Mouse (Mus musculus): Measurements from ENCODE around the gene Lin7c. TPM values are rescaled to one million over a fixed set of nuclear protein-coding genes. Genes with fewer than 3 reads are reported as not detected.

Gene Lin7c
- total RNA-seq, 2 experiments from 2014 or later: 23.4 to 32.1 TPM

DNA sequence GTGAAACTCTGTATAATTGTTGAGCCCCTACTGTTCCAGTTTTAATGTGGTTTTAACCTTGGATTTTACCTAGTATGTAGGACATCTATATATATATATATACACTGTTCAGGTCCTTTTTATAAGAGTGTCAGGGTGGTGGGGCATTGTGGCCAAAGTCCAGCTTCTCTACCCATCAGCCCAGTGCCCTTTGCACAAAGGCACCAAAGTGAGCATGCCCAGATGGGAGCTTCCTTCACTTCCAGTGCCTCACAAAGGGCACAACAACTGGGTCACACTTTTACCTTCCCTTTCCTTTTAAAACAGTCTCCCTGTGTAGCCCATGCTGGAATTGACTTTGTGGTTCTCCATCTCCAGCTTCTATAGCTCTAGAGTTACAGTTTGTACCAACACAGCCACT, 23.9 kb downstream of the Lin7c start:
- ATAC-seq (replicated peaks; ENCODE audit: low FRiP score, poor library complexity, severe bottlenecking): no peak

DNA sequence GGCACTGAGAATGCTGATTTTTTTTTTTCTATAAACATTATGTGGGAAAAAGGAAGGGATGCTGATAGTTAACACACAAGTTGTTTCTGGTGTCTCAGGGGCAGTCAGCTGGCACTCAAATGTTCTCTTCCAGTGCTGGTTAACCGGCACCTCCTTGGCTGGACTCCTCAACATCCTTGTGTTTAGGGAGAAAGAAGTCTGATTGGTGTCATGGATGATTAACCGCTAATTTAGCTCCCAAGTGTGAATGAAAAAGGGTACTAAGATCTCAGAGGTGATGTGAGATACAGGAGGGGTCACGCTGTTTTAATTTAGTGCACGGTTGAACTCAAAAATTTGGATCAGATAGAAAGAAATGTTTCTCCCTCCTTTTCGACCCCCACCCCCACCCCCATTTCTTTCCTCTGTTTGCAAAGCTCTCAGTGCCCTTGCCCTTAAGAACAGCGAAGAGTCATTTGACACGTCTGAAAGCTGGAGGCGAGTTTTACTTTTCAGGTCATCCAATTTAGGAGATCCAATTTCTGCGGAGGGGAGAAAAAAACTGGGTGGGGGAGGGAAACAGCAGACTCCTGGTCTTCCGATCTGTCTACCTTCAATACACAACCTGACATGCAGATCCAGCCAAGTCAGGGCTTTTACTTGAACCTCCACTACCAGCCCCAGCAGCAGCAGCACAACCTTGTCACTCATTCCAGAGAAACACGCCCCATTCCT, 26.3 kb downstream of the Lin7c start:
- ATAC-seq (replicated peaks; ENCODE audit: low FRiP score, poor library complexity, severe bottlenecking): no peak

DNA sequence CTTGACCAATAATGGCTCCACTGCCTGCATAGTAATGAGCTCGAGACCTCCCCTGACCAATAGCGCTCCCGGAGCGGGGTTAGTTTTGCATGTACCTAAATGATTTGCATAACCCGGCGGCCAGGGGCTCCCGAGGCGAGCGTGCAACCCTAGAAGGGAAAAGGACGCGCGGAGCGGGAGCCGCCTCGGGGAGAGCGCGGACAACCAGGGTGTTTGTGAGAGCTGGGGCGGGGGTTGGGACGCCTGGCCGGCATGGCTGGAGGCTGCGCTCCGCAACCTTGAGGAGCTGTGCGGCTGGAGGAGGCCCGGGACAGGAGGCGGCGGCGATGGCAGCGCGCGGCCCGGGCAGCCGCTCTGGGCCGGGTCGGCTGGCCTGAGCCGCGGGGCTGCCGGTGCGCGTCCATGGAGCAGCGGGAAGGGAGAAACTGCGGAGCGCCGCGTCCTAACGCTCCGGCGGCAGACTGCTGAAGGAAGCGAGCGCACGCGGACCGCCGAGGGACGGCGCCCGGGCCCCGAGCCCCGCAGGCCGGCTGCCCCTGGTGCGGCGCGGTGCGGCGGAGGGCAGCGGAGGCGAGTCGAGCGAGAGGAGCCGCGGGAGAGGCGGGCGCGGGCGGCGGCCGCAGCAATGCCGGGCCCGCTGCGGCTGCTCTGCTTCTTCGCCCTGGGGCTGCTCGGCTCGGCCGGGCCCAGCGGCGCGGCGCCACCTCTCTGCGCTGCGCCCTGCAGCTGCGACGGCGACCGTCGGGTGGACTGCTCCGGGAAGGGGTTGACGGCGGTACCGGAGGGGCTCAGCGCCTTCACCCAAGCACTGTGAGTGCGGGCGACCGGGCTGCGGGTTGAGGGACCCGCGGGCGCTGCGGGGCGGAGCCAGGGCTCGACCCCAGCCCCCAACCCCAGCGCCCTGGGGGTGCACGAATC, 27.1 kb downstream of the Lin7c start, which contains the start of gene Lgr4:
Gene Lgr4, plus strand, starts transcription at position 152 of the 918 bp plus-strand sequence.
- peak; percentile 77 for ATAC-seq (replicated peaks; ENCODE audit: low FRiP score, poor library complexity, severe bottlenecking)

DNA sequence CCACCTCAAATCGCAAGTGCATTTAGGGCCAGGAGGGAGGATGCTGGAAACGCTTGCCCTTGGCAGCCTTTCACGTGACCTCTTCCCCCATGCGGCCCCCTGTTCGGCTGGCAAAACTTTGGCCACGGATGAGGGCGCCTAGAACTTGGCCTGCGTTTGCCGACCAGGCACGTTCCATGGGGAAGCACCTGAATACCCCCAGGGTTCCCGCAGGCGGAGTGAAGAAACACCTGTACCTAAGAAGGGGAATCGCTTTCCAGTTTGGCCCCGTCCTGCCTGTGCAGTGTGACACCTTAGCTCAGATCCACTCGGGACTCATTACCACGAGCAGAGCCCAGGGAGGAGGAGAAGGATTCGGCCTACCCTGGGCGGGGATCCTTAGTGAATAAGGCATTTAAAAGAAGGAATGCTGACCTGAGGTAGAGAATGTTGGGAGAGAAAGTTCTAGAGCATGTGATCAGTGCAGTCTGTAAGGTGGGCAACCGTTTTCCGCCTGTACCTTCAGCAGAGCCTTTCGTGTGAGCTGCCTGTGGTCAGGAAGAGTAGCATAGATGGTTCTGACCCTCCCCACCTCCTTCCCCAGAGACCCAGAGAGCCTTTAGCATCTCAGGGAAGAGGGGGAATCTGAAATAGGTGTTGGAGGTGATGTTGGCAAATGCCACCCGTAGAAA, 28.1 kb downstream of the Lin7c start:
- no peak for ATAC-seq (replicated peaks; ENCODE audit: low FRiP score, poor library complexity, severe bottlenecking)

- no peak for ATAC-seq (replicated peaks; ENCODE audit: low FRiP score, poor library complexity, severe bottlenecking)
Measured at GRCm38 (mm10) chr2:109920471-109920870, 29.8 kb downstream of the Lin7c start.

DNA sequence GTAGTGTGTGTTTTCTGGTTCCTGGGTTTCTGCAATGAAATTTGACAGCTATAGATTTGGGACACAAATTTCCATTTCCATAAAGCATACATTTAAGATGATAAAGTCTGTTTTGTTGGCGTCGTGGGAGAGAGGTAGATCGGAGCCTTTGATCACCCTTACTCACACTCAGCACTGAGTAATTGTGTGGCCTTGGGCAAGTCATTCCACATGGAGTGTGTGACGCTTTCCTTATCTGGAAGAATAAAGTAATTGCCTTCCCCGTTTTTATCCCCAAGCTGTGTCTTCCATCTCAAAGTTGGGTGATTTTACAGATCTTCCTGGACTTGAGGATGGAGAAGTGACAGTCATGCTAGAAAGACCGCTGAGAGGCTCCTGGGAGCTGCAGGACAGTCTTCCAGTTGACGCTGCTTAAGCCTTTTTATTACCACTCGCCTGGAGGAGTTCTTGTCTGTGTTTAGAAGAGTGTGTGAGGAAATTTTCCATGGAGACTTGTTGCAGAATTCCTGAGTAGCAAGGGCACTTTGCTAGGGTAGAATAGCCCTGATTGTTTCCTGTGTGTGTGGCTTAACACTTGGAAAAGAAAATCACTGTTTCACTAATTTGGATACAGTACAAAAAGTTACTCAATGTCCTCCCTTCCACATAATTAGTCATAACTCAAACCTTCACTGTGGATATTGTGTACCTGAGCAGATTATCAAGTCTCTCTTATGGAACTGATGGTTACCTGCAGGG, 30.8 kb downstream of the Lin7c start:
- no peak for ATAC-seq (replicated peaks; ENCODE audit: low FRiP score, poor library complexity, severe bottlenecking)

DNA sequence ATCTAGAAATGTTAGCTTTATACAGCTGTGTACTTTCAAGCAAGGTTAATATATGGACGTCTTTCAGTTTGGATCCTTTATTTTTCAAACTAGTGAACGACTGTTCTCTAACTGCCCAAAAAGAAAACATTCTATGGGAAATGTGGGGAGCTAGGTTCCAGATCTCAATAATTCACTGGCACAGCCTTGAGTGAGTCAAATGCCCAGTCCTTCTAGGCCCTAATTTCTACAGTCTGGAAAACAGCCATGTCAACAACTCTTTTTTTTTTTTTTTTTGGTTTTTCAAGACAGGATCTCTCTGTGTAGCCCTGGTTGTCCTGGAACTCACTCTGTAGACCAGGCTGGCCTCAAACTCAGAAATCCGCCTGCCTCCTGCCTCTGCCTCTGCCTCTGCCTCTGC, 31.7 kb downstream of the Lin7c start:
- no peak for ATAC-seq (replicated peaks; ENCODE audit: low FRiP score, poor library complexity, severe bottlenecking)

- no peak for ATAC-seq (replicated peaks; ENCODE audit: low FRiP score, poor library complexity, severe bottlenecking)
Measured at GRCm38 (mm10) chr2:109923031-109923430, 32.4 kb downstream of the Lin7c start.

DNA sequence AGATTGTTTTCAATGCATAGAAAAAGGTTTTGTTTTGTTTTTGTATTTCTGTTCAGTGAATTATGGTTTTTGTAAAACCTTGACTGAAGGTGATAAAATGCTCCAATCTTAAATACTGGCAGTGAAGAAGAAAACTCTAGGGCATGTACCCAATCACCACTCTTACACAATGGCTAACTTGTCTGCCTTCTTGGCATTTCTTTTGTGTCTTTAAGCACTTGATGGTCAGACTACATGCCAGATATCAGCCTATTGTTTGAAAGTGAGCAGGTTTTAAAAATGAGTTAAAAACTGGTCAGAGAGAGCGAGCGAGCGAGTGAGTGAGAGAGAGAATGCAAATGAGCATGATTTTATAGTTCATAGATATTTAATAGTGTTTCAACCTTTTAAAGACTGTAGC, 33.3 kb downstream of the Lin7c start:
- no peak for ATAC-seq (replicated peaks; ENCODE audit: low FRiP score, poor library complexity, severe bottlenecking)

GRCm38 (mm10) chr2:109926984-109927383, 36.3 kb downstream of the Lin7c start:
- no peak for ATAC-seq (replicated peaks; ENCODE audit: low FRiP score, poor library complexity, severe bottlenecking)

DNA sequence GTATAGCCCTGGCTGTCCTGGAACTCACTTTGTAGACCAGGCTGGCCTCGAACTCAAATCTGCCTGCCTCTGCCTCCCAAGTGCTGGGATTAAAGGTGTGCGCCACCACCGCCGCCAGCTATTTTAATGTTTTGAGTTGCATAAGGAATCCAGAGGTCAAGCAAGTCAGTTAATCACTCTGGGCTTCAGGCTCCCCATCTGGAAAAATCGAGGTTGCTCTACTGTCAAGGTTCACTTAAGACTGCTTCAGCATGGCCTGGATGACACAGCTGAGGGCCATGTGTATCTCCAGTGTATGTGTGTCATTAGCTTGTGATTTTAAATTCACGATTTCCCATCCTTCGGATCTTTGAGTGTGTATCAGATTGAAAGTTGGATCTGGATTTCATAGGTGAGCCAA, 36.8 kb downstream of the Lin7c start:
- ATAC-seq (replicated peaks; ENCODE audit: low FRiP score, poor library complexity, severe bottlenecking): no peak

DNA sequence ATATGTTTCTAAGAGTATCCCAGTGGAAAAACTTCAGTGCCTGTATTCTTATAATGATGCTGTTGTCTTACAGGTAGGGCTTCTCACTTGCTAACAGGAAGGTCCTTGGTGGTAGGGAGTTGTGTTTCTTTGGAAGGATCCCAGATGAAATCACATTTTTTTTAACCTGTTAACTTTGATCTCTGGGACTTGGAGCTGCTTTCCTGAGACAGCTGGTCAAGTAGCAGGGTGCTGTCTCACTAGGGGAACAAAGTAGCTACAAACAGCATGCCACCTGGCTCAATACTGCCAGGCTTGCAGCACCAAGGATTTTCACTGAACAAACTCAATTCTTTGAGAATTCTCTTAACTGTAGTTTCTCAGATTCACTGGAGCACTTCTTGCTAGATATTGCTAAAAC, 37.2 kb downstream of the Lin7c start:
- ATAC-seq (replicated peaks; ENCODE audit: low FRiP score, poor library complexity, severe bottlenecking): no peak

DNA sequence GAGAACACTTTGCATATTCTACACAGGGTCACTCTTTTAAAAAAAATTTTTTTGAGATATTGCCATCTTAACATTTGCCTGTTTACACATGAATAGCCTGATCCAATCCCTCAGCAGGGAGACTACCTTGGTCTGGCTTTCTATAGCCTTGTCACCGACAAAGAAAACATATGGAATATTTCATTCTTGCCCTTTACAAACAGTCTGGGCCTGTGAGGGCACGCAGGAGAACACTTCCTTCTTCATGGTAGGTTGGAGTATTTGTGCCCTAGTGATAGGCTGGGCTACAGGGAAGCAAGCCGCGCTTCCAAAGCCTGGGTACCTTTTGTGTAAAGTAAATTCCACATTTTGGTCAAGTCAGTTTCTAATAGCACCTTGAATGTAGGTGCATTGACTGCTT, 38.1 kb downstream of the Lin7c start:
- no peak for ATAC-seq (replicated peaks; ENCODE audit: low FRiP score, poor library complexity, severe bottlenecking)

DNA sequence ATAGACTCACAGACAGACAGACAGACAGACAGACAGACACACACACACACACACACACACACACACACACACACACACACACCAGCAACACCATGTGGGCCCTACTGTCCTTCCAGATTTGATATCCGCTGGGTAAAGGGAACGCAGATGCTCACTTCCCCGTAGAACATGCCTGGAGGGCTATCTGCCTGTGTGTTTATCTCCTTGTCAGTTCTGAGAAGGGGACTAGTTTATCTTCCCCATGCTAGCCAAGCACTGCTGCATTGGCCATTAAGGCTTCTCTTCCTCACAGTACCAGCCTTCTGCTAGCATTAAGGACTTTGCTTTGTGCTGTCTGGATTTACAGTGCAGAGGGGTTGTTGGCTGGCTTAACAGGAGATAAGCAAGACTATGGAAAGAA, 38.6 kb downstream of the Lin7c start:
- no peak for ATAC-seq (replicated peaks; ENCODE audit: low FRiP score, poor library complexity, severe bottlenecking)

- ATAC-seq (replicated peaks; ENCODE audit: low FRiP score, poor library complexity, severe bottlenecking): no peak
Measured at GRCm38 (mm10) chr2:109930366-109930765, 39.7 kb downstream of the Lin7c start.

GRCm38 (mm10) chr2:109930771-109931170, 40.1 kb downstream of the Lin7c start:
- ATAC-seq (replicated peaks; ENCODE audit: low FRiP score, poor library complexity, severe bottlenecking): no peak

- no peak for ATAC-seq (replicated peaks; ENCODE audit: low FRiP score, poor library complexity, severe bottlenecking)
Measured at GRCm38 (mm10) chr2:109931978-109932780, 41.5 kb downstream of the Lin7c start.

GRCm38 (mm10) chr2:109933151-109933550, 42.5 kb downstream of the Lin7c start:
- no peak for ATAC-seq (replicated peaks; ENCODE audit: low FRiP score, poor library complexity, severe bottlenecking)

- ATAC-seq (replicated peaks; ENCODE audit: low FRiP score, poor library complexity, severe bottlenecking): no peak
Measured at GRCm38 (mm10) chr2:109934086-109934485, 43.4 kb downstream of the Lin7c start.

Measured in erythroblast, adult 5-6 weeks (primary cell).